Mouse (Mus musculus): Measurements from ENCODE around the gene Slc41a1. TPM values are rescaled to one million over a fixed set of nuclear protein-coding genes. Genes with fewer than 3 reads are reported as not detected.

Slc41a1 gene
- polyA plus RNA-seq, 1 experiment from 2014 or later: 11.2 TPM

DNA sequence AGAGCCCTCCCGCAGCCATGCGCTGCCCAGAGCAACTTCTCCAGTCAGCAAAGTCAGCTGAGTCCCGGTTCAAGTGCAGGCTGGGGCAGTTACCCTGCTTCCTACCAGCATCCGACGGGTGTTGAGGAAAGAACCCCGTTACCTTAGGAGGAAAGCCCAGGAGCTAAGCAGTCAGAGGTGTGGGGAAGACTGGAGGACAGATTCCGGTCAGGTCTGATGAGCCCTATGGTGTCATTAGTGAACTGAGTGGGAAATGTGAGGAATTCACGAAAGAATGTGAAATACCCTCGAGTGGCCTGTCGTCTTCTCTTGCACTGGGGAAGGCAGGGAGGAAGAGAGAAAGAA is 40.6 kb downstream of the Slc41a1 start:
- DNase-seq (ENCODE audit: extremely low spot score, low spot score): no peak
- WGBS: 38% methylated on average over 10 of the region's 10 CpGs
- Histone ChIP-seq H3K9me3 (no peaks in the 10 kb centered on the region), H3K4me3 (peak overlapping the region; percentile 64), H3K4me1 (peaks cover 10% of the 10 kb centered on the region), H3K27me3 (ENCODE audit: poor library complexity, severe bottlenecking) (peaks cover 17% of the 10 kb centered on the region), H3K27ac (peak overlapping the region; percentile 68), H3K36me3 (replicated peaks) (no peaks in the 10 kb centered on the region)

DNA sequence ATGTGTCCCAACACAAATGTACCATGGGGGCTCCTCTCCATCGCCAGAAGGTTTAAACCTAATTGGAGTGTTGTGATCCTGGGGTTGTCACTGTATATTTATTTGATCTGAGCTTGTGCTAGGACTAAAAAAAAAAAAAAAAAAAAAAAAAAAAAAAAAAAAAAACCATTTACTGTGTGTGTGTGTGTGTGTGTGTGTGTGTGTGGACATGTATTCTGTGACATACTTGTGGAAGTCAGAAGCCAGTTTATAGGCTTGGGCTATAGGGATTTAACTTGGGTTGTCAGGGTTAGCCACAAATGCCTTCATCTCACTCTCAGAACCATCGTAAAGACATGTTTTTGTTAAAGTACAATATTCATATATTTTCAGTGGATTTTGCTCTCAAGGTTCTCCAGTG is 42.3 kb downstream of the Slc41a1 start:
- 89% methylated on average over 2 of the region's 2 CpGs for WGBS
- Histone ChIP-seq H3K4me3 (no peak overlapping the region), H3K9me3 (no peaks in the 10 kb centered on the region), H3K4me1 (peaks cover 10% of the 10 kb centered on the region), H3K36me3 (replicated peaks) (no peaks in the 10 kb centered on the region), H3K27me3 (ENCODE audit: poor library complexity, severe bottlenecking) (peaks cover 17% of the 10 kb centered on the region), H3K27ac (no peak overlapping the region)
- no peak for DNase-seq (ENCODE audit: extremely low spot score, low spot score)

DNA sequence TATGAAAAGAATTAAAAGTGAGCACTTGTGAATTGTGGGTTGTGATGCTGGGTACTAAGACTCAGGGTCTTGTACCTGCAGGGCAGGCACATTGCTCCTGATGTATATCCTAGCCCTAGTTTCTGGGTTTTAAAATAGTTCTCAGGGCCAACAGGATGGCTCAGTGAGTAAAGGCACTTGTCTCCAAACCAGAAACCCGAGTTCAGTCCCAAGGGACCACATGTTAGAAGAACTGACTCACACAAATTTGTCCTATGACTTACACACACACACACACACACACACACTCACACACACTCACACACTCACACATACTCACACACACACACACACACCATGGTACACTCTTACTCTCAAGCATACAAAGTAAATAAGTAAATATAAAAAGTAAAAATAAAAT is 45.6 kb downstream of the Slc41a1 start:
- DNase-seq (ENCODE audit: extremely low spot score, low spot score): no peak
- H3K9me3 ChIP-seq: no peaks in the 10 kb centered on the region
- no peaks in the 10 kb centered on the region for H3K36me3 ChIP-seq (replicated peaks)
- peaks cover 13% of the 10 kb centered on the region for H3K27me3 ChIP-seq (ENCODE audit: poor library complexity, severe bottlenecking)
- peaks cover 3% of the 10 kb centered on the region for H3K4me1 ChIP-seq
- no peak overlapping the region for H3K4me3 ChIP-seq
- WGBS: 87% methylated on average over 1 of the region's 1 CpGs
- H3K27ac ChIP-seq: no peak overlapping the region

DNA sequence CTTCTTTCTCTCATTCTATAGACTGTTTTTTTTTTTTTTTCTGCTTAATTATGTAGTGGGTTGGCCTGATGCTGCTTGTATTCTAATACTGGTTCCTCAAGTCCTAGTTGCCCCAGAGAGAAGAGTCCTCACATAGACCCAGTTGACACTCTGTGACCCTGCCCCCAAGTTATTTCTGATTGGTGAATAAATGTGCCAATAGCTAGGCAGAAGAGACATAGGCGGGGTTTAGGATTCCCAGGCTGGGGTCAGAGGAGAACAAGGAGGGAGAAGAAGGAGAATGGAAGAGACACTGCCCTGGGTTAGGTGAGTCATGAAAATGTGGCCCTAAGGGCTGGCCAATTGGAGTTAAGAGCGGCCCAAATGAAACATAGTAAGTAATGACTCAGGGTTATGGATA is 52.5 kb downstream of the Slc41a1 start:
- Histone ChIP-seq H3K27ac (no peak overlapping the region), H3K27me3 (ENCODE audit: poor library complexity, severe bottlenecking) (no peaks in the 10 kb centered on the region), H3K4me1 (peaks cover 10% of the 10 kb centered on the region), H3K9me3 (no peaks in the 10 kb centered on the region), H3K4me3 (no peak overlapping the region), H3K36me3 (replicated peaks) (no peaks in the 10 kb centered on the region)
- no peak for DNase-seq (ENCODE audit: extremely low spot score, low spot score)
- 76% methylated on average over 2 of the region's 2 CpGs for WGBS

DNA sequence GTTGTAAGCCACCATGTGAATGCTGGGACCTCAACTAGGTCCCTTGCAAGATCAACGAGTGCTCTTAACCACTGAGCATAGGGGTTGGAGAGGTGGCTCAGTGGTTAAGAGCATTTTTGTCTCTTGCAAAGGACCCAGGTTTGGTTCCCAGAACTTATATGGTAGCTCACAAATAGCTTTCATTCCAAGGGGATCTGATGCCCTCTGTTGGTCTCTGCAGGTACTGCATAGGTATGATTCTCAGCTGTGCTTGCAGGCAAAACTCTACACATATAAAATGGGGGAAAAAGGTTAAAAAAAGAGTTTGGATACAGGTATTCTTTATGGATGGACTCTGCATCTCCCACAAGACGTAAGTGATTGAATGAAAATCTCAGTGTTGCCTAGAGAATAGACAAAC is 55.5 kb downstream of the Slc41a1 start:
- H3K4me1 ChIP-seq: peaks cover 15% of the 10 kb centered on the region
- H3K36me3 ChIP-seq (replicated peaks): no peaks in the 10 kb centered on the region
- H3K27ac ChIP-seq: no peak overlapping the region
- no peak overlapping the region for H3K4me3 ChIP-seq
- WGBS: 59% methylated on average over 2 of the region's 2 CpGs
- no peaks in the 10 kb centered on the region for H3K27me3 ChIP-seq (ENCODE audit: poor library complexity, severe bottlenecking)
- H3K9me3 ChIP-seq: no peaks in the 10 kb centered on the region
- DNase-seq (ENCODE audit: extremely low spot score, low spot score): no peak

DNA sequence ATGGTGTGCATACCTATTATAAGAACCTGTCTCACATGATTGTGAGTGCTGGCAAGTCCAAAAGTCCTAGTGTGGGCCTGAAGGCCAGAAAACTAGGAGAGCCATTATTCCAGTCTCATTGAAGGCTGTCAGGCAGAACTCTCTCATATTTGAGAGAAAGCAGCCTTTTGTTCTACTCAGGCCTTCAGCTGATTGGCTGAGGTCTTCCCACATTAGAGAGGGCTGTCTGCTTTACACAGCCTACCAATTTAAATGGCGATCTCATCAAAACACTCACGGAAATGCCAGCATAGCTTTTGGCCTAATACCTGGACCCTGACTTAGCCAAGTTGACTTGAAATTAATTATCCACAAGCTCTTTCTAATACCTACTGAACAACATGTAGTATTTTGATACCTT is 58.9 kb downstream of the Slc41a1 start:
- 69% methylated on average over 2 of the region's 2 CpGs for WGBS
- Histone ChIP-seq H3K4me1 (peaks cover 15% of the 10 kb centered on the region), H3K27me3 (ENCODE audit: poor library complexity, severe bottlenecking) (no peaks in the 10 kb centered on the region), H3K9me3 (no peaks in the 10 kb centered on the region), H3K27ac (no peak overlapping the region), H3K4me3 (no peak overlapping the region), H3K36me3 (replicated peaks) (no peaks in the 10 kb centered on the region)
- DNase-seq (ENCODE audit: extremely low spot score, low spot score): no peak

DNA sequence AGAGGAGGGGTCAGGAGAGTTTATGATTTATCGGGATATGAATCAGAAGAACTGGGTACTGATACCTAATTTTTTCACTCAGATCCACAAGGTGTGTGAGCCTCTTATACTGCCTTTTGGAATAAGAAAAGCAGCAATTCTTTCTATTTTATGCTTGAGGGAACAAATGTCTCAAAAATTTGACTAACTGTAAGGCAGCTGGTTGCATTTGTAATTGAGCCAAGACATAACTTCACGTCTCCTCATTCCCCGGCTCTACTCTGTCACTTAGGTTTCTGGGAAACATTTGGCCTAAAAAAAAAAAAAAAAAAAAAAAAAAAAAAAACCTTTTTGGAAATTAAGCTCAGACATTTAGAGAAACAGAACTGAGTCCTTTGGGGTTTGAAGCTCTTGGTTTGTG is 59.3 kb downstream of the Slc41a1 start:
- no peaks in the 10 kb centered on the region for H3K27me3 ChIP-seq (ENCODE audit: poor library complexity, severe bottlenecking)
- no peaks in the 10 kb centered on the region for H3K9me3 ChIP-seq
- peaks cover 13% of the 10 kb centered on the region for H3K4me1 ChIP-seq
- WGBS: 92% methylated on average over 3 of the region's 3 CpGs
- no peaks in the 10 kb centered on the region for H3K36me3 ChIP-seq (replicated peaks)
- no peak overlapping the region for H3K4me3 ChIP-seq
- H3K27ac ChIP-seq: no peak overlapping the region
- DNase-seq (ENCODE audit: extremely low spot score, low spot score): no peak

DNA sequence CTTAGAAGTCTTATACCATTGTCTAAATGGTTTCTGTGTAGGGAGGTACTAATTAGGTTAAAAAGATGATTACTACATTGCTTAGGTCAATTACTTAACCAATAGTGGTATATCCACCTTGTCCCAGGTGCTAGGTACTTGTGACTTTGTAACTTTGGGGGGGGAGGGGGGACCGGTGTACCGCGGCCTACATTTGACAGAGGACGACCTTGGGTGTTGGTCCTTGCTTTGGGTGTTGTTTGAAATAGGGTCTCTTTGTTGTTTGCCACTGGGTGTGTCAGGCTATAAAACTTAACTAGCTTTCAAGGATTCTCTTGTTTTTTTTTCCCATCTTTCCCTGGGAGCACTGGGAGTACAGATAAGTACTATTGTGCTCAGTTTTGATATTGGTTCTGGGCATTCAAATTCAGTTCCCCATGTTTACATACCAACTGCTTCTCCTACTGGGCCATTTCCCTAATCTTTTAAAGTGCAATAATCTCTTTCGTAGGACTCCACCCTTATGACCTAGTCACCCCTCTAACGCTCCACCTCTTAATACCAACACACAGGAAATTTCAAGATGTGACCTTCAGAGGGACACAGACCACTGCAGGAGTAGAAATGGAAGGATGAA is 62.9 kb downstream of the Slc41a1 start:
- no peaks in the 10 kb centered on the region for H3K27me3 ChIP-seq (ENCODE audit: poor library complexity, severe bottlenecking)
- H3K27ac ChIP-seq: no peak overlapping the region
- no peak for DNase-seq (ENCODE audit: extremely low spot score, low spot score)
- H3K36me3 ChIP-seq (replicated peaks): no peaks in the 10 kb centered on the region
- no peak overlapping the region for H3K4me3 ChIP-seq
- WGBS: 85% methylated on average over 6 of the region's 6 CpGs
- H3K9me3 ChIP-seq: no peaks in the 10 kb centered on the region
- H3K4me1 ChIP-seq: 0 out of 2 replicates have a peak, but pooled peaks cover 2% of the 10 kb centered on the region

DNA sequence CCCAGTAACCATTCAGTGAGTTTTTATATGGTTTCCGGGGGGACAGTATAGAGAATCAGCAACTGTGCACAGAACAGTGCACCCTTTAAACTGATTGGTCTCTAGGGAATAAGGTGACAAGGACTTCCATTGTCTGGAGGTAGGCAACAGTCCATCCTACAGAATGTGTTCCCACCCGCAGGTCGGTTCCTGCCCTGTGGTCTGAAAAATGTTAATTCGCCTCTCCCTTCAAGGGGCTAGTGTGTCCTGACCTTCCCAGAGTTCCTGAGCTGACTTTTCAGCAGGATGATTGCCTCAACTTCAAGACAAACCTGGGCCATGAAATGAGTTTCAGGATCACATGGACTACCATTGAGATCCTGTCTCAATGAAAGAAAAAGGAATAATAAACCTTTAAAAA is 64.1 kb downstream of the Slc41a1 start:
- H3K9me3 ChIP-seq: no peaks in the 10 kb centered on the region
- DNase-seq (ENCODE audit: extremely low spot score, low spot score): no peak
- WGBS: 67% methylated on average over 4 of the region's 4 CpGs

More for the DNA sequence above, 64.1 kb downstream of the Slc41a1 start:
- H3K4me1 ChIP-seq: no peaks in the 10 kb centered on the region
- H3K4me3 ChIP-seq: no peak overlapping the region
- no peak overlapping the region for H3K27ac ChIP-seq
- H3K36me3 ChIP-seq (replicated peaks): no peaks in the 10 kb centered on the region
- H3K27me3 ChIP-seq (ENCODE audit: poor library complexity, severe bottlenecking): no peaks in the 10 kb centered on the region

Other genes starting within 250 kb of the Slc41a1 start
- not detected in 2 replicates for gene Avpr1b, start 228.3 kb upstream of the Slc41a1 start, polyA plus RNA-seq (2016; fragmentation: Nextera tagmentation; extraction: Ambion mirVana)
- not detected in 2 replicates for gene Ctse, start 189.2 kb upstream of the Slc41a1 start, polyA plus RNA-seq (2016; fragmentation: Nextera tagmentation; extraction: Ambion mirVana)
- 0.27 and 0.60 TPM in 2 replicates for gene Rab7b, start 138.8 kb upstream of the Slc41a1 start, polyA plus RNA-seq (2016; fragmentation: Nextera tagmentation; extraction: Ambion mirVana)
- gene Slc26a9, start 83.5 kb upstream of the Slc41a1 start, polyA plus RNA-seq (2016; fragmentation: Nextera tagmentation; extraction: Ambion mirVana): not detected in 2 replicates
- gene Pm20d1, start 30.1 kb upstream of the Slc41a1 start, polyA plus RNA-seq (2016; fragmentation: Nextera tagmentation; extraction: Ambion mirVana): 1.5 TPM in 2 replicates
- 9.2 and 10.4 TPM in 2 replicates for gene Rab29, start 39.7 kb downstream of the Slc41a1 start, polyA plus RNA-seq (2016; fragmentation: Nextera tagmentation; extraction: Ambion mirVana)
- gene Nucks1, start 83.0 kb downstream of the Slc41a1 start, polyA plus RNA-seq (2016; fragmentation: Nextera tagmentation; extraction: Ambion mirVana): 120 and 122 TPM in 2 replicates
- 9.0 and 9.3 TPM in 2 replicates for gene Slc45a3, start 135.5 kb downstream of the Slc41a1 start, polyA plus RNA-seq (2016; fragmentation: Nextera tagmentation; extraction: Ambion mirVana)
- gene Elk4, start 180.1 kb downstream of the Slc41a1 start, polyA plus RNA-seq (2016; fragmentation: Nextera tagmentation; extraction: Ambion mirVana): 12.0 and 13.8 TPM in 2 replicates
- gene Mfsd4a, start 240.6 kb downstream of the Slc41a1 start, polyA plus RNA-seq (2016; fragmentation: Nextera tagmentation; extraction: Ambion mirVana): 11.1 and 13.0 TPM in 2 replicates

Data from forebrain, embryonic 10.5 days (tissue).